Mouse (Mus musculus) liver, adult 2 months (tissue): ENCODE results near the gene Ttll10.

Source experiments
- CTCF ChIP-seq: fragments of 200-500 bp; IDR thresholded peaks from 2 replicates; pipeline ENCODE4 v1.5.1; 2011; ENCODE audit warnings: low read depth, low read length, control low read depth
- POLR2A ChIP-seq: fragments of 200-500 bp; IDR thresholded peaks from 2 replicates; pipeline ENCODE4 v1.6.1; 2011; ENCODE audit warnings: low read length, control low read depth; ENCODE audit not compliant: insufficient read depth; ENCODE audit errors: extremely low read depth

- TF ChIP-seq CTCF, result no peak
- TF ChIP-seq POLR2A, result no peak
Measured at GRCm38 (mm10) chr4:156054606-156055005, 4.6 kb downstream of the Ttll10 start.
